ENCODE assay signal across 11 mouse cellular contexts in genomic region chr15:102142914-102143912, GRCm38 (mm10). TPM values are rescaled to one million over a fixed set of nuclear protein-coding genes. Genes with fewer than 3 reads are reported as not detected.
A peak's percentile ranks its signal among the peaks of the same experiment; 100 is the strongest.
DNase-seq lines count a peak whose midpoint lies in the region; ATAC-seq lines count a peak whose summit lies in the region.
"Had no signal": no experiment of that assay in that cellular context is flagged by ENCODE, and none has a peak within 500 bp of the region (broad histone marks: within the 10 kb centered on the region; RNA-seq: fewer than 3 reads in every experiment).

No protein-coding gene starts in this region.

- intact Hi-C loops in heart, postnatal 10 days (cut with DNase I): no loop called here

- no peak overlapping the region for H3K27ac ChIP-seq in heart, embryonic 12.5 days (ENCODE audit: poor library complexity, severe bottlenecking)

- H3K4me1 ChIP-seq in heart, embryonic 12.5 days (replicated peaks): peaks cover 23% of the 10 kb centered on the region

- peak; percentile 98 for DNase-seq in heart, adult 11 months
- DNase-seq in right cerebral cortex, adult 2 months (ENCODE audit: low spot score in 2 of 2): peak; percentile 56 to 62
- DNase-seq in right cerebral cortex, postnatal 14 days: no peak
- DNase-seq in heart, postnatal 10 days: peak; percentile 54 to 59
- peak; percentile 42 for DNase-seq in telencephalon, adult 2 months (ENCODE audit: low read depth, low spot score)
- DNase-seq in adrenal gland, postnatal 14 days: no peak
- DNase-seq in embryo, embryonic 10.5 days (ENCODE audit: low spot score): no peak
- DNase-seq: cerebellum, postnatal 14 days; kidney, adult 9 months; thymus, postnatal 25 days had no signal

- H3K9me3 ChIP-seq in heart, embryonic 12.5 days (replicated peaks): no peaks in the 10 kb centered on the region

- 46% methylated on average over 23 of the region's 23 CpGs for WGBS in heart, embryonic 12.5 days

- H3K4me2 ChIP-seq in heart, embryonic 12.5 days: no peak overlapping the region

- H3K4me3 ChIP-seq in heart, embryonic 12.5 days: no peak overlapping the region

- H3K27me3 ChIP-seq in heart, embryonic 12.5 days (replicated peaks): peaks cover 40% of the 10 kb centered on the region

- H3K36me3 ChIP-seq in heart, embryonic 12.5 days: no peaks in the 10 kb centered on the region

- no peak overlapping the region for H3K9ac ChIP-seq in heart, embryonic 12.5 days

- no peak for ATAC-seq in heart, embryonic 12.5 days (ENCODE audit: insufficient number of reproducible peaks, low FRiP score)

RNA-seq across cellular contexts. Expression of gene Igfbp6, which starts 0.9 kb away (rescaled TPM):
- polyA plus RNA-seq in heart, embryonic 12.5 days (2016; fragmentation: Nextera tagmentation; extraction: Ambion mirVana): 1.7 and 2.5 TPM in 2 replicates
- 10 to 100 TPM; 24.8 to 30.5 TPM for total RNA-seq in heart, postnatal 10 days (2021)
- 45.7 and 48.0 TPM in 2 replicates for total RNA-seq in adrenal gland, postnatal 14 days (2021)

RNA-seq across cellular contexts. Expression of gene Soat2, which starts 7.1 kb away (rescaled TPM):
- polyA plus RNA-seq in heart, embryonic 12.5 days (2016; fragmentation: Nextera tagmentation; extraction: Ambion mirVana): 0.87 and 1.2 TPM in 2 replicates
- total RNA-seq in heart, postnatal 10 days (2021): under 1 TPM in 1 of 2 experiments, not detected in 1; 0.20 TPM
- total RNA-seq in adrenal gland, postnatal 14 days (2021): 0.26 and 4.7 TPM in 2 replicates

RNA-seq across cellular contexts. Expression of gene Spryd3, which starts 7.2 kb away (rescaled TPM):
- 19.8 and 20.9 TPM in 2 replicates for polyA plus RNA-seq in heart, embryonic 12.5 days (2016; fragmentation: Nextera tagmentation; extraction: Ambion mirVana)
- 10 to 100 TPM; 19.1 to 22.2 TPM for total RNA-seq in heart, postnatal 10 days (2021)
- total RNA-seq in adrenal gland, postnatal 14 days (2021): 23.3 and 30.8 TPM in 2 replicates

RNA-seq across cellular contexts. Expression of gene Tns2, which starts 43.0 kb away (rescaled TPM):
- polyA plus RNA-seq in heart, embryonic 12.5 days (2016; fragmentation: Nextera tagmentation; extraction: Ambion mirVana): 35.3 and 38.7 TPM in 2 replicates
- 100 to 1,000 TPM in 1 of 2 experiments, 10 to 100 TPM in 1; 95.1 to 108 TPM for total RNA-seq in heart, postnatal 10 days (2021)
- total RNA-seq in adrenal gland, postnatal 14 days (2021): 83.0 and 121 TPM in 2 replicates

RNA-seq across cellular contexts. Expression of gene Zfp740, which starts 59.8 kb away (rescaled TPM):
- 47.3 and 48.6 TPM in 2 replicates for polyA plus RNA-seq in heart, embryonic 12.5 days (2016; fragmentation: Nextera tagmentation; extraction: Ambion mirVana)
- total RNA-seq in heart, postnatal 10 days (2021): 10 to 100 TPM; 48.2 to 48.3 TPM
- 58.4 and 83.0 TPM in 2 replicates for total RNA-seq in adrenal gland, postnatal 14 days (2021)

Comparison
In these comparisons a context has a peak if more than half of its experiments do, and no peak if none do; other contexts are left out.
1. DNase-seq: peak in heart, adult 11 months (single experiment), right cerebral cortex, adult 2 months (2 of 2), heart, postnatal 10 days (2 of 2) and telencephalon, adult 2 months (single experiment); none in right cerebral cortex, postnatal 14 days (single experiment), adrenal gland, postnatal 14 days (single experiment) and embryo, embryonic 10.5 days (single experiment).